Mouse (Mus musculus) heart, adult 9 months (tissue): ENCODE results near the gene A630089N07Rik.

Experiments
- DNase-seq, 2 experiments: peaks; one replicate each; pipeline ENCODE4 v3.0.0; 2022; ENCODE audit warnings: low spot score in 2 of 2

The A630089N07Rik gene

DNA sequence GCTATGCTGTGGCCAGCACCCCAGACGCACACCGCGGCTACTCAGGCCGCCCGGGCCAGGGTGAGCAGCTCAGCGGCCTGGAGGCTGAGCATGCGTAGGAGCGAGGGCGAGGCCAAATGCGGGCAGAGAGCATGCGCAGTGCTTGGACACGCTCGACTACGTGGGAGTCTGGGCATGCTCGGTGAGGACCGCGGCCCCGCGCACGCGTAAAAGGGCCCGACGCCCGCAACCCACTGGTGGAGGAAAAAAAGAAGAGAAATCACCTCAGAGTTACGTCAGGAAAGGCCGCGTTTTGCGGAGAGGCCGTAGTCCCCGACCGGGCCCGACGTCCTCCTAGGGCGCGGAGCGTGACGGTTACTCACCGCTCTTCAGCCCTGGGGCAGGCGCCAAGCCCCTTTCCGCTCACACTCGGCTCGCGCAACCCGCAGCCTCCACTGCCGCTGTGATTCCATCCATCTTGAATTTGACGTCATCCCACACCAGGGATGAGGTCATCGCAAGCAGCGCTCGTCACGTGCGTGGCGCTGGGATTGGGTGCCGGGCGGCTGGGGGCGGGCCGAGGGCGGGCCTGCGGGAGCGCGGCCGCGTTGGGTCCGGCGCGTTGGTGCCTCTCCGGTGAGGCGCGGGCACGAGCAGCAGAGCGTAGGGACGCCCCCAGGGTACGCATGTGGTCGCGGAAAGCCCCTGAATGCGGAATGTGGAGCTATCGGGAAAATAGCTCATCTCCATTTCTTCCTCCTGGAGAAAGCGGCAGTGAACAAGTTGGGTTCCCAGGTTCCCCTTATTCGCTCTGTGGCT, 119.9 kb downstream of the A630089N07Rik start, which contains the start of the genes C2cd2 and Zbtb21:
C2cd2 (minus strand) TSS at position 448 of the 798 bp plus-strand sequence.
Zbtb21 (minus strand) TSS at position 472 of the 798 bp plus-strand sequence.
- DNase-seq = peak; percentile 96

DNA sequence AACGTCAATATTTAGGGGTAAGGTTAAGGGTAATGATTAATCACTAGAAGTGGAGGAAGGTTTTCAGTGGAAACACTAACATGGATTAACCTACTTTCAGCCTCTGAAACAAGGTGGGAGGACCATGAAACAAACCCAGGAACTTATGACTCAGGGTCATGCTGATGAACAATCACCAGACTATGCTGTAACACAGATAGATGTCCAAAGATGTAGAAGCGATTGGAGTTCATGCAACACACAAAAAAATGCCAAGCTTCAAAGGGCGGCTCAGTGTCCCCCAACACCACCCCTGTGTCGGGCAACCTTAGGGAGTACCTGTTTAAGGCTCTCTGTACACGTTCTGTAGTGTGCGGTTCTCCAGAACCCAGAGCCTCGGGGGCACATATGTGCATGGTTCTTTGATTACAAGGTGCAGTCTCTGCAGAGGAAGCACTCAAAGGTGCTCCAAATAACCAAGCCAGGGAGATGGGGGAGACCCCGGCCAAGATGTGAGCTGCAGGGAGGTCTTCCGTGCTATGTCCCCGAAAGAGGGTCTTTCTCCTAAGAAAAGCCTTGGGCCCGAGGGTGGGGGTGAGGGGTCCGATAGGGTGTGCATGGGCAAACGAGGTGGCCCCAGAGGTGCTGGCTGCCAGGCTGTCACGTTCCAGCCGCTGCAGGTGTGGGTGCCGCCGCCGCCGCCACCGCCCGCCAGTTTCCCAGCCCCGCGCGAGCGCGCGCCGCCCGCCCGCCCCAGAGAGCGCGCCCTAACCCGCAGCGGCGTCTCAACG, 120.7 kb downstream of the A630089N07Rik start:
- DNase-seq = peak in 1 of 2 experiments; percentile 16

DNA sequence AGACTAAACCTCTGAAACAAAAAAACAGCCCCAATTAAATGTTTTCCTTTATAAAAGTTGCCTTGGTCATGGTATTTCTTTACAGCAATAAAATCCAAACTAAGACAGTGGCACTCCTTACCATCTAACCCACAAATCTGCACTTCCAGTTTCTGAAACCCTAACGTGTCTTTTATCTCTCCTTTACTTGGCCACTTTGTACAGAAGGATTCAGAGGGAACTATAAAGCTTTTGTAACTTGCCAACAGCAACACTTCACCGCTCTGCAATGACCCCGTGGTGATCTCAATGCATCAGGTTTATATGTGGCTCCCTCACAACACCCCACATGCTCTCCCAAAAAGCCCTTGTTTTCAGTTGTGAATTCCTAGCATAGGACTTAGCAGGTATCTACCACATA, 121.9 kb downstream of the A630089N07Rik start:
- DNase-seq = no peak

DNA sequence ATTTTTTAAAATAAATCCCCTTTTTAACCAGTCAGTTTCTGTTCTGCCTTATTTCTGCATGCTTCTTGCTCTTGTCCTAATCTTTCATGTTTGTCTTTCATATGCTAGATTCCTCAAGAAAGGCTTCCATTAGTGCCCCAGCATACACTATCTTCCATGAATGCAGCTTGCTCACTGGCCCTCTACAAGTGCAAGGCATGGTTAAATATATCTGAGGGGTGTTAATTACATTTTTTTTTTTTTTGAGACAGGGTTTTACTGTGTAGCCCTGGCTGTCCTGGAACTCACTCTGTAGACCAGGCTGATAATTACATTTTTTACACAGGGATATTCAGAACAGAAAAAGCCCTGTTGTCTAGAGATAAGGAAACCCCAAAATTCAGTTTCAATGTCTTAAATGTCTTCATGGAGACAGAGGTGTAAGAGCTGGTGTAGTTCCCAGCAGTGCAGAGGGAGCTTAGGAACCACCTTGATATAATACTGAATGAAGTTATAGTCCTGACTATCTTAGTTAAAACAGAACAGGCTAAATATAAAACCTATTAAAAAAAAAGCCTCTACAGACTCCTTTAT, 123.8 kb downstream of the A630089N07Rik start:
- no peak for DNase-seq

DNA sequence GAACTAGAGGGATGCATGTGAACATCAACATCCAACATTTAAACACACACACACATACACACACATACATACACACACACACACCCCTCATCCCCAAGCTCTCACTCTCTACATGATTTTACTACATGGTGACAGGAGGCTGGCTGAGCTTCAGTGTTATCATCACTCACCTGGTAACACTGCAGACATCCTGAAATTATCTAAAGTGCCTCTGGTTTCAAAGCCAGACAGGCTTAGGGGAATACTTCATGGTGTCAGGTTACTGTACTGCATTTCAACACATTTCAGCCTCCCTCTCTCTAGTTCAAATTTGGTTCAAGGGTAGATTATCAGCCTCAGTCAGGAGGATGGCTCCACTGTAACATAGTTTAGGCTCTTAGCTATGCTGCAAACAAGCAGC, 124.6 kb downstream of the A630089N07Rik start:
- peak; percentile 48 to 54 for DNase-seq

DNA sequence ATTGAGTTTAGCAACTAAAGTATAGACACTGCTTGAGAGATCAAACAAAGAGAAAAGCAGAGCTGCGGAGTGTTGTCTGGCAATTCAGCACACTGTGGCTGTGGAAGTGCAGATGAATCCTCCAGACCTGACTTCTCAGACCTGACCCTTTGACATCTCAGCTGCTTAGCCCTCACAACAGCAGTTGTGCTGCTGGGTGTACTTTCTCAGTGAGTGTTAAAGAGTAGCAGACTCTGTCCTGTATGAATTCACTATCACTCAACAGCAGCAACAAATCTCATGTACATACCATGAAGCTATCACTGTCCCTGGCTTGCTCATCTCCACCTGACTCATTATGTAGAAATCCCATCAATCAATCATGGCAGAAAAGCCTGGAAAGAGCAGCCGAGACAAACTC, 126.2 kb downstream of the A630089N07Rik start:
- DNase-seq = no peak

DNA sequence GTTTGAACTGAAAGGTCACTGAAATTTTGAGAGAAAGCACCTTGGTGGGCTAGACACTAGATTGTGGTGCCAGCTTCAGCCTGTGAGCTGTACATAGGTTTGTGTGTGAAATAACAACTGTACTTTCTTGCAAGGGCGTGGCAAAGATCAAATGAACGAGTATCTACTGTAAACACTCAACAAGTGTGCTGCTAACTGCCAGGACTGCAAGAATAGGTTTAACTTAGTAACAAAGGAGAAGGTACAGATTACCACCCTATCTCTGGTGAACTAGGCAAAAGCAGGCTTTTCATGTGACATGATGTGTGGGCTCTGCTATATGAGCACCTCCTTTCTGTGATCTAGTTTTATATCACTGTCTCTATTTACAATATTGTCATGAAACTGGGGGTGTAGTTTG, 128.9 kb downstream of the A630089N07Rik start:
- no peak for DNase-seq

DNA sequence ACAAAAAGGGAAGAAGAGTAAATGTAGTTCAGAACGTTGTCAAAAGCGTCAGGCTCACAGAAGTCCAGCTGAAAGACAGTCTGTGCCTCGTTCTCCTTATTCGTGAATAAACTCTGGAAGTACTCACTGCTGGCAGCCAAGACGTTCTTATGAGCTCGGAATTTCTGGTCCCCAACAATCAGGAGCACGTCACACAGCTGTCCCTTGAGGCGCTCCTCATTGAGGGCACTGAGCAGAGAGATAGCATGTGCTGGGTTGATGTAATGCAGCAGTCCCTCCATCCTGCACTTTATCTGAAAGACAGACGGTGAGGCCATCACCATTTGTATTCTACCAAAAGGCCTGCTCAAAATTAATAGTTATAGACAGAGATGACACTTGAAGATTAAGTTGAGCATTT, 129.4 kb downstream of the A630089N07Rik start:
- no peak for DNase-seq

DNA sequence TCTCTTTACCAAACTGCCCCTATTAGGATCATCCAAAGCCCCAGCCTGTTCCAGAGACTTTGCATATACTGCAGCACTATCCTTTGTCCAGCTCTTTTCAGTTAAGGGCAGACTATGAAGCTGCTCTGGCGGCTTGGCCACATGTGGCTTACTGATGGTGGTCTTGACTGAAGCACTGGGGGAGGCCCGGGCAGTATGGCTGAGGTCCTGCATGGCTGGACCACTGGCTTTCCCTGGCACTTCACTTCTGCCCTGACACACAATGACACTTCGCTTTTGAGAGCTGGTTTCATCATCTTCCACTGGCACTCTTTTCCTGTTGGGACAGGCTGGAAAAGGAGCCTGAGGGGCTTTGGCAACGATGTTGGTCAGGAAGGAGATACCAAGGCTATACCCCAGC, 129.9 kb downstream of the A630089N07Rik start:
- no peak for DNase-seq
